8 mouse cellular contexts compared by ENCODE assay signal in genomic region chr16:77013427-77014320, GRCm38 (mm10). TPM values are rescaled to one million over a fixed set of nuclear protein-coding genes. Genes with fewer than 3 reads are reported as not detected.
DNase-seq lines count a peak whose midpoint lies in the region; ATAC-seq lines count a peak whose summit lies in the region.

Usp25 (plus strand) TSS chr16:77013706.

- H3K27me3 ChIP-seq in embryonic facial prominence, embryonic 13.5 days, result no peaks in the 10 kb centered on the region
- H3K27me3 ChIP-seq in limb, embryonic 13.5 days, result no peaks in the 10 kb centered on the region
- no peaks in the 10 kb centered on the region for H3K27me3 ChIP-seq in midbrain, embryonic 15.5 days (replicated peaks)

- peak; percentile 92 for ATAC-seq in embryonic facial prominence, embryonic 13.5 days (ENCODE audit: insufficient number of reproducible peaks, insufficient read depth, low FRiP score, low TSS enrichment, low read depth)
- ATAC-seq in limb, embryonic 13.5 days (ENCODE audit: low FRiP score, low read depth), result peak; percentile 95
- ATAC-seq in midbrain, embryonic 15.5 days (replicated peaks), result peak; percentile 94

- H3K4me1 ChIP-seq in embryonic facial prominence, embryonic 13.5 days, result peaks cover 17% of the 10 kb centered on the region
- H3K4me1 ChIP-seq in limb, embryonic 13.5 days, result peaks cover 27% of the 10 kb centered on the region
- H3K4me1 ChIP-seq in midbrain, embryonic 15.5 days, result peaks cover 20% of the 10 kb centered on the region

- under 1% methylated on average over 103 of the region's 126 CpGs for WGBS in embryonic facial prominence, embryonic 13.5 days
- WGBS in limb, embryonic 13.5 days, result under 1% methylated on average over 93 of the region's 126 CpGs
- WGBS in midbrain, embryonic 15.5 days, result under 1% methylated on average over 116 of the region's 126 CpGs

- H3K4me3 ChIP-seq in embryonic facial prominence, embryonic 13.5 days, result peak within 1 kb of the TSS; percentile 84
- peak within 1 kb of the TSS; percentile 93 for H3K4me3 ChIP-seq in limb, embryonic 13.5 days
- peak within 1 kb of the TSS; percentile 86 for H3K4me3 ChIP-seq in midbrain, embryonic 15.5 days

- no peaks in the 10 kb centered on the region for H3K9me3 ChIP-seq in embryonic facial prominence, embryonic 13.5 days
- no peaks in the 10 kb centered on the region for H3K9me3 ChIP-seq in limb, embryonic 13.5 days
- no peaks in the 10 kb centered on the region for H3K9me3 ChIP-seq in midbrain, embryonic 15.5 days

- peak within 1 kb of the TSS; percentile 89 for H3K9ac ChIP-seq in embryonic facial prominence, embryonic 13.5 days
- peak within 1 kb of the TSS; percentile 89 for H3K9ac ChIP-seq in limb, embryonic 13.5 days
- peak within 1 kb of the TSS; percentile 82 for H3K9ac ChIP-seq in midbrain, embryonic 15.5 days

- H3K4me2 ChIP-seq in embryonic facial prominence, embryonic 13.5 days, result peak within 1 kb of the TSS; percentile 75
- peak within 1 kb of the TSS; percentile 67 for H3K4me2 ChIP-seq in limb, embryonic 13.5 days (replicated peaks)
- peak within 1 kb of the TSS; percentile 64 for H3K4me2 ChIP-seq in midbrain, embryonic 15.5 days

- DNase-seq in 3134 (ENCODE audit: extremely low read depth, insufficient read length, low spot score), result peak; percentile 81
- DNase-seq in adrenal gland, postnatal 25 days, result peak; percentile 92
- DNase-seq in heart, adult 18-20 months, result peak; percentile 92 to 95
- DNase-seq in kidney, adult 18-20 months, result peak; percentile 95
- DNase-seq in spleen, adult 18-20 months, result peak; percentile 91 to 95

- H3K27ac ChIP-seq in embryonic facial prominence, embryonic 13.5 days, result peak within 1 kb of the TSS; percentile 73
- H3K27ac ChIP-seq in limb, embryonic 13.5 days, result peak within 1 kb of the TSS; percentile 81
- H3K27ac ChIP-seq in midbrain, embryonic 15.5 days, result peak within 1 kb of the TSS; percentile 72

- H3K36me3 ChIP-seq in embryonic facial prominence, embryonic 13.5 days, result no peaks in the 10 kb centered on the region
- H3K36me3 ChIP-seq in limb, embryonic 13.5 days, result no peaks in the 10 kb centered on the region
- H3K36me3 ChIP-seq in midbrain, embryonic 15.5 days (replicated peaks), result no peaks in the 10 kb centered on the region

RNA-seq across cellular contexts. Expression of gene Usp25, which starts in this region (rescaled TPM):
- 51.3 and 57.6 TPM in 2 replicates for total RNA-seq in adrenal gland, postnatal 25 days (2021)
- 17.8 and 19.1 TPM in 2 replicates for polyA plus RNA-seq in embryonic facial prominence, embryonic 13.5 days (2015; fragmentation: Nextera tagmentation; extraction: Ambion mirVana)
- 10 to 100 TPM; 60.1 to 70.9 TPM for total RNA-seq in heart, adult 18-20 months (2021)
- 14.3 and 16.4 TPM in 2 replicates for polyA plus RNA-seq in limb, embryonic 13.5 days (2015; fragmentation: Nextera tagmentation; extraction: Ambion mirVana)
- 9.4 and 10.7 TPM in 2 replicates for polyA plus RNA-seq in midbrain, embryonic 15.5 days (2015; fragmentation: Nextera tagmentation; extraction: Ambion mirVana)

Comparison
In these comparisons a context has a peak if more than half of its experiments do, and no peak if none do; other contexts are left out.
1. Peak in every context shown above with its lines: DNase-seq, ATAC-seq, H3K4me3 ChIP-seq and H3K27ac ChIP-seq.